Mouse (Mus musculus) hindbrain, embryonic 13.5 days (tissue): ENCODE data around the gene Cat. TPM values are rescaled to one million over a fixed set of nuclear protein-coding genes. Genes with fewer than 3 reads are reported as not detected.

ENCODE experiments used
- ATAC-seq: fragments of 200-750 bp; cut with Nextera tagmentation; 2 replicates; pipeline ENCODE4 v1.8.0; 2017; ENCODE audit warnings: moderate TSS enrichment; ENCODE audit not compliant: low FRiP score
- H3K27ac ChIP-seq: fragments of 300-500 bp; sonication (generic); 2 replicates; pipeline ENCODE4 v1.5.1; 2015; ENCODE audit warnings: inconsistent platforms, mild to moderate bottlenecking, moderate library complexity
- H3K27me3 ChIP-seq: fragments of 300-500 bp; sonication (generic); 2 replicates; pipeline ENCODE4 v1.6.1; 2015; ENCODE audit warnings: mild to moderate bottlenecking, inconsistent platforms
- H3K36me3 ChIP-seq: fragments of 300-500 bp; sonication (generic); 2 replicates; pipeline ENCODE4 v1.6.1; 2015; ENCODE audit warnings: mild to moderate bottlenecking, inconsistent platforms
- H3K4me1 ChIP-seq: fragments of 300-500 bp; sonication (generic); replicated peaks from 2 replicates; pipeline ENCODE4 v1.6.1; 2015; ENCODE audit warnings: inconsistent platforms
- H3K4me2 ChIP-seq: fragments of 300-500 bp; sonication (generic); 2 replicates; pipeline ENCODE4 v1.6.1; 2015; ENCODE audit warnings: inconsistent platforms, mild to moderate bottlenecking, moderate library complexity
- H3K4me3 ChIP-seq: fragments of 300-500 bp; sonication (generic); 2 replicates; pipeline ENCODE4 v1.5.1; 2015; ENCODE audit warnings: mild to moderate bottlenecking, inconsistent platforms
- H3K9ac ChIP-seq: fragments of 300-500 bp; sonication (generic); 2 replicates; pipeline ENCODE4 v1.6.1; 2015; ENCODE audit warnings: mild to moderate bottlenecking, inconsistent platforms
- H3K9me3 ChIP-seq: fragments of 300-500 bp; sonication (generic); 2 replicates; pipeline ENCODE4 v1.6.1; 2016; ENCODE audit warnings: inconsistent platforms
- WGBS: fragments of 180-500 bp; shearing (Covaris S2); methylation state at CpG from one replicate; pipeline ENCODE4 v1.1.7; 2015; 5-methylcytosine and 5-hydroxymethylcytosine counted together
- polyA plus RNA-seq: library from polyadenylated mRNA; unstranded; fragments of >200 nt; fragmentation: Nextera tagmentation; extraction: Ambion mirVana; gene quantifications from 2 replicates; pipeline ENCODE4 v1.2.1, GENCODE M21; 2015

Gene Cat
- polyA plus RNA-seq, 1 experiment from 2014 or later, result 74.1 TPM

- no peak overlapping the region for H3K9ac ChIP-seq
- WGBS, result 85% methylated on average over 3 of the region's 3 CpGs
- H3K27me3 ChIP-seq, result 0 out of 2 replicates have a peak, but pooled peaks cover 3% of the 10 kb centered on the region
- H3K36me3 ChIP-seq, result no peaks in the 10 kb centered on the region
- H3K4me1 ChIP-seq, result 0 out of 2 replicates have a peak, but pooled peaks cover 3% of the 10 kb centered on the region
- H3K4me2 ChIP-seq, result no peak overlapping the region
- H3K9me3 ChIP-seq, result no peaks in the 10 kb centered on the region
- no peak overlapping the region for H3K27ac ChIP-seq
- no peak for ATAC-seq
- no peak overlapping the region for H3K4me3 ChIP-seq
Measured at GRCm38 (mm10) chr2:103428356-103428755, 56.6 kb downstream of the Cat start.

GRCm38 (mm10) chr2:103425456-103426063, 59.4 kb downstream of the Cat start:
- no peak overlapping the region for H3K27ac ChIP-seq
- no peak overlapping the region for H3K4me2 ChIP-seq
- no peak for ATAC-seq
- H3K9ac ChIP-seq, result no peak overlapping the region
- H3K4me1 ChIP-seq, result peaks cover 16% of the 10 kb centered on the region
- WGBS, result 85% methylated on average over 11 of the region's 11 CpGs
- no peaks in the 10 kb centered on the region for H3K9me3 ChIP-seq
- H3K27me3 ChIP-seq, result 0 out of 2 replicates have a peak, but pooled peaks cover 3% of the 10 kb centered on the region
- no peaks in the 10 kb centered on the region for H3K36me3 ChIP-seq
- H3K4me3 ChIP-seq, result no peak overlapping the region

DNA sequence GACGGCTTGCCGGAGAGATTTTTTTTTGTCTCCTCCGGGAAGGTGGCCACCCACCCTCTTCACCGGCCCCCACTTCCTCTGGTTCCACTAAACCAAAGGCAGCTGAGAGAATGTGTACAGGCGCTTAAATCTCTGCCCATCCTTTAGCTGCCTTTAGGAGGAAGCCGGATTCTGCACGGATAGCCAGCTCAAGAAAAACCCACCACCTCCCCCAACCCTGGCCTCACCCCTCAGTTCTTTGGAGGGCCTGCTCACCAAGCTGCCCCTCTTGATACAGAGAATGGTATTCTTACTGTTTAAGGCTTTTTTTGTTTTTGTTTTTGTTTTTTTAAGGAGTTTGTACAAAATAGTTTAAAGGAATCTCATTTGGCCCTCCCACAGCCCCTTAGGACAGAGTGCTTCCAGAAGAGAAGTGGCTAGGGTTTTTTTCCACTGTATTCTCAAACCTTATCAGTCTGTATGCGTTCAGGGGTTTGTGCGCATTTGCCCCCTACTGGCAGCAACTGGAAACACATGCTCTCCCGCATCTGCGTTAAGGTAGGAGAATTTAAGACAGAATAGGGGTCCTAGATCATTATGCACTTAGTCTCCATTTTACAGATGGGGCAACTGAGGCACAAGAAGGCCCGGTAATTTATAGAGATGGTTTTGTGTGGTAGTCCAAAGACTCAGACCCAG, 60.5 kb downstream of the Cat start:
- peak; percentile 62; the same call in 1 of the 2 replicates for ATAC-seq
- Histone ChIP-seq H3K27ac (no peak overlapping the region), H3K9me3 (no peaks in the 10 kb centered on the region), H3K4me2 (no peak overlapping the region), H3K36me3 (no peaks in the 10 kb centered on the region), H3K4me3 (no peak overlapping the region), H3K27me3 (0 out of 2 replicates have a peak, but pooled peaks cover 3% of the 10 kb centered on the region), H3K4me1 (peaks cover 16% of the 10 kb centered on the region), H3K9ac (no peak overlapping the region)
- 27% methylated on average over 12 of the region's 12 CpGs for WGBS

DNA sequence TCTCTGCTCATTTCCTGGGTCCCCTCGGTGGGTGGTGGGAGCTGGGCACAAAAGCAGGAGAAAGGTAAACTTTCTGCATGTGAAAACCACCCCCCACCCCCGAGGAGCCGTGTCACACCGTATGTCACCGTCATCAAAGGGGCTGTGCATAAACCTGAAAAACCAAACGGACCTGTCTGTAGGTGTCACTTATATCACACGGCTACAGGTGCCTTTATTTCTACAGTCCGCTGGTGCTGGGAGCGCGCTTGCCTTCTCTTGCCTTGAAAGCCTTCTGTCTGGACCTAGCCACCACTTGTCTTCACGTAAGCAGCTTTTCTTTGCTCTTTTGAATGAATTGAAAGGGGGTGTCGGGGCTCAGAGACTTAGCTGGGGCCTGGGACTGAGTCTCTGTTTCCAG, 61.1 kb downstream of the Cat start:
- Histone ChIP-seq H3K4me1 (peaks cover 16% of the 10 kb centered on the region), H3K4me2 (no peak overlapping the region)

DNA sequence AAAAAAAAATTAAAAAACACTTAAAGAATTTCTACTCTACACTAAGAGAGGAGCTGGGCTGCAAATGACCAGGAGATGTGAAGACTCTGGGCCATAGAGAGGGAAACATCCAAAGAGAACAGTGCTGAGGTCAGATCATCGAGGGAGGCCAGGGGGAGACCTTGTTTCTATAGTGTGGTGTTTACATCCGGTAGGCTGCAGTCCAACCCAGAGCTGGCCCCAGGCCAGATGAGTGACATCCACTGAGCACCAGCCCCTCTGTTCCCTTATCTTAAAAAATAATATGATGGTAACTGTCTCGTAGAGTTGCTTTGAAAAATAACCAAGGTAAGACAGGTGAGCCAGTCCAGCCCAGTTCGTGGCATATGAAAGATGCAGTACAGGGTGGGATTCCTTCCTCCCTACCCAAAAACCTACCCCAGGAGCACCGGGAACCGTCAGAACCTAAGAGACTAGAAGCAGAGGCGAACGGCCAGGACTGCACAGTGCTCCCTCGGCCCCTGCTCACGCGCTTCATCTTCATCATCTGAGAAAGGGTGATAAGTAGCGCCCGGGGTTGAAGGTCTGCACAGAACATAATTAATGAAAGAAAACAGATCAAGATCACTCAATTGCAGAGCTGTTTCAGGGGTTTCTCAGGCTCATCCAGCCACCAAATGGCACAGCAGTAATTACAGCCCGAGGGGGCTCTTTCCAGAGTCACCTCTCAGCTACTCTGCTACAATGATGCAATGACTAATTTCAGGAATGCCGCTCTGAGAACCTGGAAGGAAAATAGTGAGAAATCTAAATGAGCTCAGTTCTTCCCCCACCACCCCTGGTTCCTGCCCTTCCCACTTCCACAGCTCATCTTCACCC, 64.1 kb downstream of the Cat start:
- Histone ChIP-seq H3K9me3 (no peaks in the 10 kb centered on the region), H3K36me3 (no peaks in the 10 kb centered on the region), H3K9ac (no peak overlapping the region), H3K27me3 (0 out of 2 replicates have a peak, but pooled peaks cover 3% of the 10 kb centered on the region), H3K4me2 (no peak overlapping the region), H3K27ac (peak overlapping the region; percentile 35; the same call in 1 of the 2 replicates), H3K4me3 (no peak overlapping the region), H3K4me1 (peaks cover 16% of the 10 kb centered on the region)
- no peak for ATAC-seq
- WGBS, result 61% methylated on average over 15 of the region's 15 CpGs

More for the DNA sequence above, 61.1 kb downstream of the Cat start:
- WGBS, result 67% methylated on average over 12 of the region's 12 CpGs
- H3K4me3 ChIP-seq, result no peak overlapping the region
- no peak for ATAC-seq
- no peak overlapping the region for H3K27ac ChIP-seq
- H3K9ac ChIP-seq, result no peak overlapping the region
- H3K36me3 ChIP-seq, result no peaks in the 10 kb centered on the region
- no peaks in the 10 kb centered on the region for H3K9me3 ChIP-seq
- H3K27me3 ChIP-seq, result 0 out of 2 replicates have a peak, but pooled peaks cover 3% of the 10 kb centered on the region

GRCm38 (mm10) chr2:103415774-103416173, 69.2 kb downstream of the Cat start:
- no peak overlapping the region for H3K27ac ChIP-seq
- no peak for ATAC-seq
- H3K9ac ChIP-seq, result no peak overlapping the region
- over 99% methylated on average over 3 of the region's 3 CpGs for WGBS
- H3K4me1 ChIP-seq, result peaks cover 2% of the 10 kb centered on the region
- no peak overlapping the region for H3K4me3 ChIP-seq
- no peak overlapping the region for H3K4me2 ChIP-seq
- H3K27me3 ChIP-seq, result no peaks in the 10 kb centered on the region
- no peaks in the 10 kb centered on the region for H3K9me3 ChIP-seq
- H3K36me3 ChIP-seq, result no peaks in the 10 kb centered on the region

- H3K4me1 ChIP-seq, result no peaks in the 10 kb centered on the region
- no peak overlapping the region for H3K4me2 ChIP-seq
- no peak overlapping the region for H3K9ac ChIP-seq
- no peaks in the 10 kb centered on the region for H3K27me3 ChIP-seq
- no peak for ATAC-seq
- H3K4me3 ChIP-seq, result no peak overlapping the region
- WGBS, result 78% methylated on average over 5 of the region's 5 CpGs
- H3K36me3 ChIP-seq, result no peaks in the 10 kb centered on the region
- H3K27ac ChIP-seq, result no peak overlapping the region
- H3K9me3 ChIP-seq, result no peaks in the 10 kb centered on the region
Measured at GRCm38 (mm10) chr2:103413381-103413780, 71.6 kb downstream of the Cat start.

DNA sequence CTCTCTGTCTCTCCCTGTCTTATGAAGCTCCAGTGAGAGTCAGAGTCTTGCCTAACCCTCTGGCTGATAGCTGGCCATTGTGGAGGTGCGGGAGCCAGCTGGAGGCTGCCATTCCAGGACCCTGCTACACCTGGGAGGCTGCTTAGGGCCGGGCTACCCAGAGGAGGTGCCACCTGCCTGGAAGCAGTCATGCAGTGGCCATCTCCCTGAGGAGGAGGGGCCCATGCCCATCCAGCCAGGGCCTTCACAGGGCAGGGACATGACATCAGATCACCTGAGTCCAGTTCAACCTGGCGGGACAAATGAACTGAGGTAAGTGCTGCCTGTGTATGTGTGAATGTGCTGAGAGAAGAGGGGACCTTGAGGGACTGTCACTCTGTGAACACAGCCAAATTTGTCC, 73.1 kb downstream of the Cat start:
- Histone ChIP-seq H3K4me2 (no peak overlapping the region), H3K36me3 (no peaks in the 10 kb centered on the region), H3K9me3 (no peaks in the 10 kb centered on the region), H3K27ac (no peak overlapping the region), H3K9ac (no peak overlapping the region), H3K4me3 (no peak overlapping the region), H3K27me3 (no peaks in the 10 kb centered on the region), H3K4me1 (no peaks in the 10 kb centered on the region)
- WGBS, result 93% methylated on average over 3 of the region's 3 CpGs
- no peak for ATAC-seq

DNA sequence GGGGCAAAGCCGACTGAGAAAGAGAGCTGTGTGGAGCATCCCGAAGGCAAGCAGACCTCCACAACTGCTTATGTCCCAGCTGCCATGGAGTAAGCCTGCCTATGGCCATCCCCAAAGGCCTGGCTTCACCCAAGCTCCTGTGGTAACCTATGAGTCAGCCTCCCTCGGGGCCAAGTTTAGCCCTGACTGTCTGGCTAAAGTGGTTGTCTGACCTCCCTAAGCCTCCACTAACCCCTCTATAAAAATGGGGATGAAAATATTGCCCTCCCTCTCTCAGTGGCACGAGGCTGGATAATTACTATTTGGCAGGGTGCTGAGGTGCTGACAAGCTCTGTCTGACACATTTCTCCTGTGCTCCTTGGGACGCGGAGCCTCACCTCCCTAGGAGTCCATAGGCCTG, 73.6 kb downstream of the Cat start, which contains the start of gene Elf5:
Gene Elf5 (plus strand): TSS at position 341 of the 400 bp plus-strand sequence.
- no peak for ATAC-seq
- no peaks in the 10 kb centered on the region for H3K4me1 ChIP-seq
- 90% methylated on average over 6 of the region's 6 CpGs for WGBS

DNA sequence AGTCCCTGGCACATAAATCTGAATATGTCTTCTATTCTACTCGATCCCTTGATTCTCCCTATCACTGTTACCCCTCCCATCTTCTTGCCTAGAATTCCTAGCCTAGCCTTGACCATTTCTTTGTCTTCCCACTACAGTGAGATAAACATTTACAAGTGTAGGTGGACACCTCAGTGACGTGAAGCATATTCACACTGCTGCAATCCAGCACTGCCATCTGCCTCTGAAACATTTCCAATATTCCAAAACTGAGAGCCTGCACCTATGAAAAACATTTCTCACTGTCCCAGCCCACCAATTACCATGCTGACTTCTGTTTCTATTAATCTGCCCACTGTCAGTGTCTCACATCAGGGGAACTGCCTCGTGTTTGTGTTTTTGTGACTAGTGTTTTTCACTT, 78.7 kb downstream of the Cat start:
- no peak overlapping the region for H3K4me2 ChIP-seq
- no peaks in the 10 kb centered on the region for H3K4me1 ChIP-seq
- WGBS, result 79% methylated on average over 3 of the region's 3 CpGs
- no peak overlapping the region for H3K9ac ChIP-seq
- H3K27ac ChIP-seq, result no peak overlapping the region
- no peaks in the 10 kb centered on the region for H3K36me3 ChIP-seq
- ATAC-seq, result no peak
- H3K27me3 ChIP-seq, result no peaks in the 10 kb centered on the region
- no peaks in the 10 kb centered on the region for H3K9me3 ChIP-seq
- no peak overlapping the region for H3K4me3 ChIP-seq

More for the DNA sequence above, 73.6 kb downstream of the Cat start, which contains the start of gene Elf5:
- Histone ChIP-seq H3K27ac (no peak within 1 kb of the TSS), H3K9me3 (no peaks in the 10 kb centered on the region), H3K4me2 (no peak within 1 kb of the TSS), H3K4me3 (no peak within 1 kb of the TSS), H3K36me3 (no peaks in the 10 kb centered on the region), H3K27me3 (no peaks in the 10 kb centered on the region), H3K9ac (no peak within 1 kb of the TSS)
